Mouse (Mus musculus) ovary, postnatal 10 days (tissue): ENCODE data around the gene Fchsd2.

ENCODE experiments used
- DNase-seq: peaks from one replicate; pipeline ENCODE4 v3.0.0; 2022; ENCODE audit warnings: low spot score

Gene Fchsd2

DNA sequence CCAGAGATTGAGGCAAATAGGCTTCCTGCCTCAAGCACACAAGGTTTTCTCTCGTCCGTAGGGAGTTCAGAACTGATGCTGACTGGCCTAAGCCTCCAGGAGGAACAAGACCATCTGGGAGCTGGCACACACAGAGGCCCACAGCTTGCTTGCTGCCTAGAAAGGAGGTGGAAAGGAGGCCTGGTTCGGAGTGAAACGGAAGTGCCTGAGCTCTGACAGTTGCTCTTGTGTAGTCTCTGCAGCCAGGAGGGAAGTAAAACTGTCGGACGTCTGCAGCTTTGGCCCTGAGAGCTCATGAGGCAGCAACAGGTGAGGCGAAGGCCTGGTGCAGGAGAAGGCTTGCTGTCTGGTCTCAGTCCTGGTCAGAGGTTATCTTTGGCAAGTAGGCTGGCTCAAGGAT lies at the start of gene Fchsd2:
Fchsd2 (plus strand) TSS at position 246 of the 400 bp plus-strand sequence.
- no peak for DNase-seq

DNA sequence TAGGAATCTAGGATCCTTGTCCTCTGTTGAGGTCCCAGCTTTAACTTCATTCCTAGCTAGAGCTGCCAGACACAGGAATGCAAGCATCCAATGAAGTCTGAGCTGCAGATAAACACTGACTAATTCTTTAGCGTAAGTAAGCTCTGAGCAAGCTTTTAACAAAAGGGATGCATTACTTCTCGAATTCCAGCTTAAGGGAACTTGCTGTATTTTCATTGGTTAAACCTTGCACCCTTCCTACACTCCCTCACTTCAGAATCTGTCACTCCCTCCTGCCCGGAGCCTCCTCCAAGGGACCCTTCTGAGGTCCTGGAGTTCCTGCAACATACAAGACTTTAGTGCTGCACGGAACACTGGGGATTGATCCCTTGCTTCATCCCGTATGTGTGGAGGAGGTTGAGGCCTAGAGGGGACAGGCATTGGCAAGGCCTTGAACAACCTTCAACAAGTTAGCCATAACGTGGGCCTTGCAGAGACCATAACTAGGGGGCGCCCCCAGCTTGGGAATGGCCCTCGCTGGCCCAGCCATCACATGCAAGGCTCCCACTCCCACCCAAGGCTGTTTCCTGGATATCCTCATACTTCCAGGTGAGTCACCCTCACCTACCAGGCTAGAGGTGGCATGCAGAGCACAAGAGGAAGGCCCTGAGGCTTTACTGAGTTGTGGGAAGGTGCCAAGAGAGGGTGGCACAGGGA lies 48.7 kb upstream of the Fchsd2 start:
- no peak for DNase-seq

DNA sequence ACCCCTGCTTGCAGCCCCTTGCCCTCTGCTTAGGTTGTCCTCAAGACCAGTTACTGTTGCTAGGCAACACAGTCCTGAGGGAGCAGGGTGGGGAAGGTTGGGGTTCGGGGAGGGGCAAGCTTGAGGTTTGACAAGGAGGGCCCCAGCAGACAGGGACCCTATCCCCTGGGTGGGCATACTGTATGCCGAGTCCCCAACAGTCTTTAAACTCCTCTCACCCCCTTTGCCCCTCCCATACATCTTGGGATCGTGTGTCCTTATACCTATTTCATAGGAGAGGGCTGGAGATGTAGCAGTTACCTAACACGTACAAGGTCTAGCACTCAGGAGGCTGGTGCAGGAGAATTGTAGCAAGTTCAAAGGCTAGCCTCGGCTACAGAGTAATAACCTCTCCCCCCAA lies 44.4 kb upstream of the Fchsd2 start:
- no peak for DNase-seq

DNA sequence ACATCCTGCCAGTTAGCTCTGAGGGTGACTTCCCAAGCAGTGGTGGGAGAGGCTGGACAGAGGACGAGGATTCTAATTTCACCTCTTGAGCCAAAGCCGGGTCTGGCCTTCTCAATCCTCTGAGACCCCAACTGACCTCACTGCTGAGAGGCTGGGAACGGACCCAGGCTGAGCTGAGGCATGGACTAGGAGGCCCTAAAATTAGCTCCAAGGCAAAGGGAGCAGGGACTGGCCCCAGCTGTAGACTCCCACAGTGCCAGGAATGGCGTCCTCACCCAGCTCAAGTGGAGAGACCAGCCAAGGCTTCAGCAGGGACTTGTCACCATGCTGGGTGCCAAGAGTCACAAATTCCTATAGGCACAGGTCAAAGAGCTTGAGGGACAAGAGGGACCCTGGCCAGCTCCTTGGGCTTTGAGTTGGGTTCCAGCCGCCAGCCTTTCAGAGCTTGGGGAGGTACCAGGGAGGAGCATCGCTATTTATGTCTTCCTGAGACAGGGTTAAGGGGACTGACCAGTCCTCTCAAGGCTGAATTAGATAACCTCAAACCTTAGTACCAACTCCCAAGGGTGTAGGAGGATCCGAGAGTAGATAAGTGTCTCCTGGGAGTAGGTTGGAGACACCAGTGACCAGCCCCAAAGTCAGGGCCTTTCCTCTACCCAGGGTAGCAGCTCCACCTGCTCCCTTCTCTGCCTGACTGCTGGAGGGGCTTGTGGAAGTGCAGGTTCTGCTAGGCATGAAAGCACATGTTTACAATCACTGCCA lies 43.2 kb upstream of the Fchsd2 start:
- no peak for DNase-seq

DNA sequence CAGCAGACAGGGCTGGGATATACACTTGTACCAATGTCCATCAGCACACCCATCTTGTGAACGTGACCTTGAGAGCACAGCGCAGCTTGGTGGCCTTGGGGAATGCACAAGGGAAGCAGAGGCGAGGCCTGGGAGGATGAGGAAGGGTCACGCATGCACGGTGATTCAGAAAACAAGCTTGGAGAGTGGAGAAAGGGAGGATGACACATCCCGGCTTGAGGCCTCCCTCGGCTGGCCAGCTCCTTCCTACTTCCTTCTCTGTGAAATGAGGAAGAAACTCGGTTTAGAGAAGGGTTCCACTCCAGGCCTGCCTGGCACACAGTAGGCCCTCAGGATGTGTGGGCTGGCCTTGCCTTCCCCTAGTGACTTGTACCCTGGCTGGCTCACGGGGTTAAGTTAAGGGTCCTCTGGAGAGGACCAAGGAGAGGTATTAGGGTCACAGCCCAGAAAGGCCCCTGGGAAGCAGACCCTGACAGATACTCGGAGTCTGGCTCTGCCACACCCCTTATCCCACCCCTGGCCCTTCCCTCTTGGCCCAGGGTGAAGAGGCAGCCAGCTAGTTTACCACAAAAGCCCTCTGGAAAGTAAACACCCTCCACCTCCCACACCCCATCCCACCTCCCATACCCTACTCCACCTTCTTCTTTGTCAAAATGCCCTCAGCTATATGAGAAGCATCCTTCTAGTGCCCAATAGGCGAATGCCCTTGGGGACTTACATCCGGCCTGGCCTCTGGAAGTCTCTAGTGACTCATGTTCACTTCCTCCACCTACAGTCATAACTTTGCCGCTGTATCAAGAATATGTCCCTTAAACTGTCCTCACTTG lies 41.7 kb upstream of the Fchsd2 start:
- DNase-seq = no peak

GRCm38 (mm10) chr7:101051551-101052221 lies 41.0 kb upstream of the Fchsd2 start:
- DNase-seq = peak; percentile 33

DNA sequence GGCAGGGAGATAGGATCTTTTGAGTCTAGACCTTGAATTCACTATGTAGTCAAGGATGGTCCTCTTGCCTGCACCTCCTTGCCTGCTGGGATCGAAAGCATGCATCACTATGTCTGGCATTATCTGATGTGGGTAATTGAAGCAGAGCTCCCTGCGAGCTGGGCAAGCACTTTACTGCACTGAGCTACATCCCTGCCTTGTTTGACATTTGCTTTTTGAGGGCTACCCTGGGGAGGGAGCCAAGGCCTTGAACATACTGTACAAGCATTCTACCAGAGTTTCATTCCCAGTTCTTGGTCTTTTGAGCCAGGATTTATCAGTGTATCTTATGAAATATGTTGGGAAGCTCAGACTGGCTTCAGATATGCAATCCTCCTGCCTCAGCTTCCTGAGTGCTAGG lies 39.5 kb upstream of the Fchsd2 start:
- DNase-seq = no peak

DNA sequence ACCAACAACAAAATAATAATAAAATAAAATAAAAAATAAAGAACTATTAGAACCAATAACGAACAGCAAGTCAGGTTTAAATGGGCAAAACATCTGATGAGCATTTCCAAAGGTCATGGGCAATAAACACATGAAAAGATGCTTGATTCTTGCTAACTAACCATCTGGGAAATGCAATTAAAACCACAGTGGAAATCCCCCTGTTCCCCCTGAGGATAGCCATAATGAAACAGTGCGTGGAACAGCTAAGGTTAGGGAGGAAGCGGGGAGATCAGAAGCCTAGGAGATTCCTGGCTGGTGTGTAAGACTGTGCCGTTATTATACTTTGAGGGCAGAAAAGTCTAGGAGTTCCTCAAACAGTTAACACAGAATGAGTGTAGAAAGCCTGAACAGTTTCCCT lies 35.4 kb upstream of the Fchsd2 start:
- no peak for DNase-seq

GRCm38 (mm10) chr7:101059188-101059587 lies 33.5 kb upstream of the Fchsd2 start:
- DNase-seq = no peak

DNA sequence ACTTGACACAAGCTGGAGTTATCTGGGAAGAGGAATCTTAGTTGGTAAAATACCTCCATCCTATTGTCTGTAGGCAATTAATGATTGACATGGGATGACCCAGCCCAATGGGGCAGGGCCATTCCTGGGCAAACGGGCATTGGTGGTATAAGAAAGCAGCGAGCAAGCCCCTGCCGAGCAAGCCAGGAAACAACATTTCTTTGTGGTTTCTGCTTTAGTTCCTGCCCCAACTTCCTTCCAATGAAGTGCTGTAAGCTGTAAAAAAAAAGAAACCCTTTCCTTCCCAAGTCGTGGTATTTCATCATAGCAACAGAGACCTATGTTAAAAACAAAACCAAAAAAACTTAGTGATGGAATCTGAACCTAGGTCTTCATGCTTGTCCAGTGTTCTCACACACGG lies 32.2 kb upstream of the Fchsd2 start:
- no peak for DNase-seq

GRCm38 (mm10) chr7:101061381-101061780 lies 31.3 kb upstream of the Fchsd2 start:
- peak; percentile 74 for DNase-seq

DNA sequence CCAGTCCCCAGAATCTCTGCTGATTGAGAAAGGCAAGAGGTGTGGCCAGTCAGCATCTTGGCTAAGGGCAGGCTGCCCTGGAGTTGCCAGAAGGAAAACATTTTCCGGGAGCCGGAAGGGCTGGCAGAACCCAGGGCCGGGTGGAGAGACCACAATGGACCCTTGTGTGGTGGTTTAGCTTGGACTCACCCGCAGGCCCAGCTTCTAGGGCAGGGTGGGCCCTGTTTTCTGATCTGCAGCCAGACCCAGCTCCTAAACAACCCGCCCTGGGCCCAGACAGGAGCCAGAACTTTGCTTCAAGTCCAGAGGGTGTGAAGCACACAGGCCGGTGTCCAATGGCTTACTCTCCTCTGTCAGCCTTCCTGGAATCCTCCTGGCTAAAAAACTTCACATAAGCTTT lies 30.4 kb upstream of the Fchsd2 start:
- no peak for DNase-seq

GRCm38 (mm10) chr7:101063523-101063922 lies 29.1 kb upstream of the Fchsd2 start:
- no peak for DNase-seq

- no peak for DNase-seq
These were observed 27.7 kb upstream of the Fchsd2 start for GRCm38 (mm10) chr7:101064697-101065688.

DNA sequence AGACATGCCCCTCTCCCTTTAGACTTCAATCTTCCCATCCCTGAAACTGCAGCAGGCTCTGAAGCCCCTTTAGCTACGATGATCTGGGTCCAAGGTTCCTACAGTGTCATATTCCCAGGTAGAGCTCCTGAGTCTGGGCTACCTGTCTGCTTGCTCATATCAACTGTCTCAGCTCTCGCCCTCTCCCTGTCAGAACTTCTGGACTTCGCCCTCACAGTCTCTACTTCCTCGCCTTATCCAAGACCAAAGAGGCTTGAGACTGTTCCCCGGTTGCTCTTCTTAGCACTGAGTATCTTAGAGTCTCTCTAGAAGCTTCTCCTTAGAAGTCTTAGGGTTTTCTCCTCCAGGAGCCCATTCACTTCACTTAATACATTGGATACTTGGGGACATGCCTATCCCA lies 26.7 kb upstream of the Fchsd2 start:
- no peak for DNase-seq

DNA sequence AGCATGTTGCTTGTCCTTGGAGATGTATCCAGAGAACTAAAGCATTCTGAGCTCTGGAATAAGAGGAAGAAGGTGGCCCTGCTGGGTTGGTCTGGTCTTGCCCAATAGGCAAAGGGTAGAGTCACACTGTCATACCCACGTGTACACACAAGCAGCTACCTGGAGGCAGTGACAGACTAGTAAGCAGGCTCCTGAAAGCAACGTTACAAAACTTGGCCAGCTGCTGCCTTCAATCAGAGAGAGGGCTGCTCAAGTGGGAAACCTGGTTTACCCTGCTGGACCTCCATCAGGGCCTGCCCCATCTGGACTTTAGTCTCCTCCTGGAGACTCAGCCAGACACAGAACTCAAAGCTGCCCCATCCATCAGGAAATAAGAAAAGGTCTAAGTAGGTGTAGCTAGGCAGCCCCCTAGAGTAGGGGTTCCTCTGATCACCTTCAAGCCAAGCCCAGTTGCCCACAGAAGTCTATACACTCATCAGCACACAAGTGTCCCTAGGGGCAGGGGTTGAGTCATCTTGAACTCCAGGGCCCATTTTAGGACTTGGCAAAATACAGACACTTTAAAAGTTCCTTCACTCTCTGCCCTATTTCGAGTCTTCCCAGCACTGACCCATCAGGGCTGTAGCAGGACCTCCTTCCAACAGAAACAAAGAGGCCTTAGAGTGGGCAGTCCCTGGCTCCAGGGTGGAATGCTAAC lies 25.9 kb upstream of the Fchsd2 start:
- no peak for DNase-seq

- DNase-seq = no peak
These were observed 25.1 kb upstream of the Fchsd2 start for GRCm38 (mm10) chr7:101067521-101067920.

DNA sequence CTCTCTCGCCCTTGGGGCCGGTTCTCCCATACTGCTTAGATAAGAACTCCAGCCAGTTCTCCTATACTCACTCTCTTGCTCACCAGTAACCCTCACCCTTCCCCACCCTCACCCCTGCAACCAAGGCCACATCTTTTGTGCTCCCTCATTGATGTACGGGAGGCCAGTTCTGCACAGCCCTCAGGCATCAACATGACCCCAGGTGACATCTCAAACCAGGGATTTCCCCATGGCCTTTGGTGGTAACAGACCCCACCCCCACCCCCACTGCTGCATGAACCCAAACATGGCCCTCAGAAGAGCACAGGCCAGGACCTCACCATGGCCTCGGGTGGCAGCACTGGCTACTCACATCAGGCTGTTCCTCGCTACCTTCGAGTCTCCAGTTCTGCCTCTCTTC lies 23.4 kb upstream of the Fchsd2 start:
- DNase-seq = no peak

DNA sequence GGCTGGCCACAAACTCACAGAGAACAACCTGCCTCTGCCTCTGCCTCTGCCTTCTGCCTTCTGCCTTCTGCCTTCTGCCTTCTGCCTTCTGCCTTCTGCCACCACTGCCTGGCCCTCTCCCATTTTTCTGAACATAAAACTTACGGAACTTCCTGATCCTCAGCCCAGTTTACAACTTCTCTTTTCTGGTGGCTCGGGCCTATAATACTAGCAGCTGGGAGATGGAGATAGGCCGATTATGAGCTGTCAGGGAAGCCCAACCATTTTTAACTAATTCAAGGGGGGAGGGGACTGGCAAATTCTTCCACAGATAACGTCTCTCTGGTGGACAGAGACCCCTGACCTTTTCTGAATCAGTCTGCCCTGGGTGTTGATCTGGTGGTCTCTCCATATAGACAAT lies 22.3 kb upstream of the Fchsd2 start:
- DNase-seq = no peak

DNA sequence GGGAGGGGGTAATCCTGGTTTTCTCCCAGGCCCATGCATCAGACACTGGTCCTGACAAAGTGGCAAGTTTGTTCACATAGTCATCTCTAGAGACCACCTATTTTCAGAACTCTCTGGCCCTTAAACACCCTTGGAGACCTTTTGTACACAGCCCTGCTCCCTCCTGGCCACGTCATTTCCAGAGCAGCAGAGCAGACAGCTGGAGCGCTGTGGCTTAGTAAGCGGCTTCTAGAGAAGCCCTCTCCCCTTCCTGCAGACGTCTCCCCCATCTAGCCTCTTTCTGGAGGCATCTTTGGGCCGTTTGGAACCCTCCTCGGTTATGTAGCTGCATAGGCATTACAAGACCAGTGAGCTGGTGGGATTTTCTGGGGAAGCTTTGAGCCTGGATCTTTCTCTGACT lies 21.6 kb upstream of the Fchsd2 start:
- DNase-seq = no peak
